8 mouse cellular contexts compared by ENCODE assay signal in genomic region chr2:32236760-32237487, GRCm38 (mm10). TPM values are rescaled to one million over a fixed set of nuclear protein-coding genes. Genes with fewer than 3 reads are reported as not detected.
DNase-seq lines count a peak whose midpoint lies in the region; ATAC-seq lines count a peak whose summit lies in the region.

No protein-coding gene starts in this region.

- peaks cover 40% of the 10 kb centered on the region for H3K36me3 ChIP-seq in forebrain, embryonic 14.5 days (ENCODE audit: control insufficient read depth, insufficient read depth, low read length)
- H3K36me3 ChIP-seq in hindbrain, embryonic 16.5 days (ENCODE audit: control insufficient read depth, insufficient read depth, low read length), result peaks cover 19% of the 10 kb centered on the region
- H3K36me3 ChIP-seq in limb, embryonic 11.5 days (ENCODE audit: control insufficient read depth, insufficient read depth, low read length), result peaks cover 15% of the 10 kb centered on the region
- peaks cover 27% of the 10 kb centered on the region for H3K36me3 ChIP-seq in midbrain, embryonic 12.5 days
- peaks cover 24% of the 10 kb centered on the region for H3K36me3 ChIP-seq in stomach, embryonic 15.5 days

- H3K27ac ChIP-seq in forebrain, embryonic 14.5 days (ENCODE audit: low read depth, low read length), result peak overlapping the region; percentile 80
- H3K27ac ChIP-seq in hindbrain, embryonic 16.5 days (ENCODE audit: low read depth, low read length), result peak overlapping the region; percentile 85
- peak overlapping the region; percentile 78; the same call in 1 of the 2 replicates for H3K27ac ChIP-seq in limb, embryonic 11.5 days (replicated peaks; ENCODE audit: low read depth, low read length)
- H3K27ac ChIP-seq in midbrain, embryonic 12.5 days (replicated peaks), result peak overlapping the region; percentile 86
- peak overlapping the region; percentile 92 for H3K27ac ChIP-seq in stomach, embryonic 15.5 days

- WGBS in forebrain, embryonic 14.5 days, result under 1% methylated on average over 20 of the region's 20 CpGs
- under 1% methylated on average over 20 of the region's 20 CpGs for WGBS in hindbrain, embryonic 16.5 days
- under 1% methylated on average over 20 of the region's 20 CpGs for WGBS in limb, embryonic 11.5 days
- under 1% methylated on average over 20 of the region's 20 CpGs for WGBS in midbrain, embryonic 12.5 days
- under 1% methylated on average over 20 of the region's 20 CpGs for WGBS in stomach, embryonic 15.5 days

- H3K9me3 ChIP-seq in forebrain, embryonic 14.5 days (replicated peaks; ENCODE audit: control insufficient read depth, low read length), result no peaks in the 10 kb centered on the region
- no peaks in the 10 kb centered on the region for H3K9me3 ChIP-seq in hindbrain, embryonic 16.5 days (ENCODE audit: control insufficient read depth, low read length)
- no peaks in the 10 kb centered on the region for H3K9me3 ChIP-seq in limb, embryonic 11.5 days (ENCODE audit: control insufficient read depth, low read length)
- H3K9me3 ChIP-seq in midbrain, embryonic 12.5 days, result no peaks in the 10 kb centered on the region
- no peaks in the 10 kb centered on the region for H3K9me3 ChIP-seq in stomach, embryonic 15.5 days

- ATAC-seq in forebrain, embryonic 14.5 days, result peak; percentile 47
- ATAC-seq in hindbrain, embryonic 16.5 days, result peak; percentile 54
- ATAC-seq in limb, embryonic 11.5 days (ENCODE audit: insufficient number of reproducible peaks, low FRiP score, low TSS enrichment, low read depth), result peak; percentile 61
- peak; percentile 51 for ATAC-seq in midbrain, embryonic 12.5 days (ENCODE audit: low FRiP score, low read depth)
- ATAC-seq in stomach, embryonic 15.5 days (ENCODE audit: insufficient read depth, low FRiP score, low read depth), result peak; percentile 18

- DNase-seq in right cerebral cortex, adult 2 months (ENCODE audit: low spot score in 2 of 2), result peak; percentile 43 to 56
- no peak for DNase-seq in right cerebral cortex, postnatal 36 days (ENCODE audit: low spot score in 2 of 2)
- peak; percentile 74 for DNase-seq in cerebellum, adult 11-12 months
- DNase-seq in forebrain, embryonic 14.5 days (ENCODE audit: low spot score), result peak; percentile 75
- peak; percentile 72 for DNase-seq in limb, embryonic 11.5 days (ENCODE audit: low spot score)

- peak overlapping the region; percentile 76 for H3K9ac ChIP-seq in forebrain, embryonic 14.5 days (ENCODE audit: low read length)
- peak overlapping the region; percentile 77 for H3K9ac ChIP-seq in hindbrain, embryonic 16.5 days (ENCODE audit: low read depth, low read length)
- peak overlapping the region; percentile 76 for H3K9ac ChIP-seq in limb, embryonic 11.5 days (ENCODE audit: low read length)
- peak overlapping the region; percentile 75 for H3K9ac ChIP-seq in midbrain, embryonic 12.5 days (replicated peaks)
- peak overlapping the region; percentile 44 for H3K9ac ChIP-seq in stomach, embryonic 15.5 days

- H3K4me3 ChIP-seq in forebrain, embryonic 14.5 days (ENCODE audit: low read depth, low read length), result peak overlapping the region; percentile 65
- peak overlapping the region; percentile 67 for H3K4me3 ChIP-seq in hindbrain, embryonic 16.5 days (ENCODE audit: low read length)
- peak overlapping the region; percentile 69 for H3K4me3 ChIP-seq in limb, embryonic 11.5 days (ENCODE audit: low read depth, low read length)
- peak overlapping the region; percentile 70 for H3K4me3 ChIP-seq in midbrain, embryonic 12.5 days
- H3K4me3 ChIP-seq in stomach, embryonic 15.5 days (replicated peaks), result peak overlapping the region; percentile 67

- no peaks in the 10 kb centered on the region for H3K27me3 ChIP-seq in forebrain, embryonic 14.5 days (replicated peaks; ENCODE audit: control insufficient read depth, insufficient read depth, low read length)
- no peaks in the 10 kb centered on the region for H3K27me3 ChIP-seq in hindbrain, embryonic 16.5 days (replicated peaks; ENCODE audit: control insufficient read depth, insufficient read depth, low read length)
- H3K27me3 ChIP-seq in limb, embryonic 11.5 days (ENCODE audit: control insufficient read depth, insufficient read depth, low read length), result no peaks in the 10 kb centered on the region
- no peaks in the 10 kb centered on the region for H3K27me3 ChIP-seq in midbrain, embryonic 12.5 days
- H3K27me3 ChIP-seq in stomach, embryonic 15.5 days (replicated peaks), result no peaks in the 10 kb centered on the region

- peaks cover 11% of the 10 kb centered on the region; the same call in 1 of the 2 replicates for H3K4me1 ChIP-seq in forebrain, embryonic 14.5 days (ENCODE audit: control insufficient read depth, insufficient read depth, low read length)
- peaks cover 21% of the 10 kb centered on the region for H3K4me1 ChIP-seq in hindbrain, embryonic 16.5 days (ENCODE audit: control insufficient read depth, insufficient read depth, low read depth, low read length)
- peaks cover 10% of the 10 kb centered on the region for H3K4me1 ChIP-seq in limb, embryonic 11.5 days (ENCODE audit: control insufficient read depth, insufficient read depth, low read length)
- peaks cover 24% of the 10 kb centered on the region for H3K4me1 ChIP-seq in midbrain, embryonic 12.5 days
- H3K4me1 ChIP-seq in stomach, embryonic 15.5 days, result peaks cover 13% of the 10 kb centered on the region; the same call in 1 of the 2 replicates

- peak overlapping the region; percentile 87 for H3K4me2 ChIP-seq in forebrain, embryonic 14.5 days (ENCODE audit: low read length)
- peak overlapping the region; percentile 88 for H3K4me2 ChIP-seq in hindbrain, embryonic 16.5 days (ENCODE audit: low read length)
- H3K4me2 ChIP-seq in limb, embryonic 11.5 days (ENCODE audit: low read depth, severe bottlenecking), result peak overlapping the region; percentile 95
- H3K4me2 ChIP-seq in midbrain, embryonic 12.5 days (replicated peaks), result peak overlapping the region; percentile 85
- H3K4me2 ChIP-seq in stomach, embryonic 15.5 days, result peak overlapping the region; percentile 85

RNA-seq across cellular contexts. Expression of gene Pomt1, which starts 0.5 kb away (rescaled TPM):
- polyA plus RNA-seq in forebrain, embryonic 14.5 days (2014; fragmentation: Nextera tagmentation; extraction: Ambion mirVana), result 22.3 and 27.1 TPM in 2 replicates
- 32.6 and 34.1 TPM in 2 replicates for polyA plus RNA-seq in hindbrain, embryonic 16.5 days (2015; fragmentation: Nextera tagmentation; extraction: Ambion mirVana)
- polyA plus RNA-seq in limb, embryonic 11.5 days (2014; fragmentation: Nextera tagmentation; extraction: Ambion mirVana), result 18.7 TPM in 2 replicates
- polyA plus RNA-seq in midbrain, embryonic 12.5 days (2016; fragmentation: Nextera tagmentation; extraction: Ambion mirVana), result 28.5 and 31.4 TPM in 2 replicates
- polyA plus RNA-seq in stomach, embryonic 15.5 days (2015; fragmentation: Nextera tagmentation; extraction: Ambion mirVana), result 23.5 and 27.8 TPM in 2 replicates

RNA-seq across cellular contexts. Expression of gene Uck1, which starts 23.0 kb away (rescaled TPM):
- polyA plus RNA-seq in forebrain, embryonic 14.5 days (2014; fragmentation: Nextera tagmentation; extraction: Ambion mirVana), result 84.2 and 96.6 TPM in 2 replicates
- polyA plus RNA-seq in hindbrain, embryonic 16.5 days (2015; fragmentation: Nextera tagmentation; extraction: Ambion mirVana), result 99.1 and 101 TPM in 2 replicates
- polyA plus RNA-seq in limb, embryonic 11.5 days (2014; fragmentation: Nextera tagmentation; extraction: Ambion mirVana), result 58.6 and 61.5 TPM in 2 replicates
- polyA plus RNA-seq in midbrain, embryonic 12.5 days (2016; fragmentation: Nextera tagmentation; extraction: Ambion mirVana), result 74.4 and 79.6 TPM in 2 replicates
- 59.6 and 65.4 TPM in 2 replicates for polyA plus RNA-seq in stomach, embryonic 15.5 days (2015; fragmentation: Nextera tagmentation; extraction: Ambion mirVana)

RNA-seq across cellular contexts. Expression of gene Golga2, which starts 50.3 kb away (rescaled TPM):
- polyA plus RNA-seq in forebrain, embryonic 14.5 days (2014; fragmentation: Nextera tagmentation; extraction: Ambion mirVana), result 15.5 and 20.6 TPM in 2 replicates
- polyA plus RNA-seq in hindbrain, embryonic 16.5 days (2015; fragmentation: Nextera tagmentation; extraction: Ambion mirVana), result 25.5 and 30.1 TPM in 2 replicates
- 18.1 and 18.9 TPM in 2 replicates for polyA plus RNA-seq in limb, embryonic 11.5 days (2014; fragmentation: Nextera tagmentation; extraction: Ambion mirVana)
- 28.0 and 28.2 TPM in 2 replicates for polyA plus RNA-seq in midbrain, embryonic 12.5 days (2016; fragmentation: Nextera tagmentation; extraction: Ambion mirVana)
- polyA plus RNA-seq in stomach, embryonic 15.5 days (2015; fragmentation: Nextera tagmentation; extraction: Ambion mirVana), result 24.9 and 25.2 TPM in 2 replicates

RNA-seq across cellular contexts. Expression of gene Swi5, which starts 51.0 kb away (rescaled TPM):
- polyA plus RNA-seq in forebrain, embryonic 14.5 days (2014; fragmentation: Nextera tagmentation; extraction: Ambion mirVana), result 186 and 243 TPM in 2 replicates
- polyA plus RNA-seq in hindbrain, embryonic 16.5 days (2015; fragmentation: Nextera tagmentation; extraction: Ambion mirVana), result 378 and 447 TPM in 2 replicates
- 272 and 354 TPM in 2 replicates for polyA plus RNA-seq in limb, embryonic 11.5 days (2014; fragmentation: Nextera tagmentation; extraction: Ambion mirVana)
- 368 and 371 TPM in 2 replicates for polyA plus RNA-seq in midbrain, embryonic 12.5 days (2016; fragmentation: Nextera tagmentation; extraction: Ambion mirVana)
- polyA plus RNA-seq in stomach, embryonic 15.5 days (2015; fragmentation: Nextera tagmentation; extraction: Ambion mirVana), result 418 and 429 TPM in 2 replicates

Comparison
In these comparisons a context has a peak if more than half of its experiments do, and no peak if none do; other contexts are left out.
1. DNase-seq: peak in right cerebral cortex, adult 2 months (2 of 2), cerebellum, adult 11-12 months (single experiment), forebrain, embryonic 14.5 days (single experiment) and limb, embryonic 11.5 days (single experiment); none in right cerebral cortex, postnatal 36 days (0 of 2).
2. Peak in every context shown above with its lines, with median percentiles within 50 percentile points of each other: ATAC-seq, H3K27ac ChIP-seq, H3K4me2 ChIP-seq, H3K4me3 ChIP-seq and H3K9ac ChIP-seq.